Mouse (Mus musculus): Measurements from ENCODE around the gene Dcun1d2. TPM values are rescaled to one million over a fixed set of nuclear protein-coding genes. Genes with fewer than 3 reads are reported as not detected.

Dcun1d2 gene
- polyA plus RNA-seq, 1 experiment from 2014 or later: 14.5 TPM

- no peak overlapping the region for H3K9ac ChIP-seq (replicated peaks; ENCODE audit: low read depth)
- no peak overlapping the region for H3K4me3 ChIP-seq (ENCODE audit: low read depth, low read length)
- ATAC-seq (no peak), DNase-seq (ENCODE audit: low spot score) (no peak)
- no peak overlapping the region for H3K27ac ChIP-seq (ENCODE audit: low read length)
- H3K4me1 ChIP-seq (ENCODE audit: insufficient read depth, low read depth, low read length): peaks cover 11% of the 10 kb centered on the region; the same call in 1 of the 2 replicates
- no peak overlapping the region for H3K4me2 ChIP-seq (replicated peaks; ENCODE audit: low read depth, low read length)
- H3K27me3 ChIP-seq (replicated peaks; ENCODE audit: insufficient read depth, low read length): no peaks in the 10 kb centered on the region
- H3K36me3 ChIP-seq (ENCODE audit: insufficient read depth, low read length): no peaks in the 10 kb centered on the region
- H3K9me3 ChIP-seq (ENCODE audit: low read length): no peaks in the 10 kb centered on the region
- TF ChIP-seq CTCF (IDR thresholded peaks at IDR 0.05): no peak
- no peak for TF ChIP-seq EP300 (IDR thresholded peaks at IDR 0.05)
Observed at GRCm38 (mm10) chr8:13217986-13218385, 69.9 kb downstream of the Dcun1d2 start.

GRCm38 (mm10) chr8:13217093-13217492 lies 70.8 kb downstream of the Dcun1d2 start:
- DNase-seq (ENCODE audit: low spot score): no peak
- Histone ChIP-seq H3K36me3 (ENCODE audit: insufficient read depth, low read length) (no peaks in the 10 kb centered on the region), H3K9me3 (ENCODE audit: low read length) (no peaks in the 10 kb centered on the region), H3K4me1 (ENCODE audit: insufficient read depth, low read depth, low read length) (peaks cover 11% of the 10 kb centered on the region; the same call in 1 of the 2 replicates), H3K27me3 (replicated peaks; ENCODE audit: insufficient read depth, low read length) (no peaks in the 10 kb centered on the region), H3K4me3 (ENCODE audit: low read depth, low read length) (no peak overlapping the region), H3K27ac (ENCODE audit: low read length) (no peak overlapping the region), H3K9ac (replicated peaks; ENCODE audit: low read depth) (no peak overlapping the region), H3K4me2 (replicated peaks; ENCODE audit: low read depth, low read length) (no peak overlapping the region)
- ATAC-seq: no peak
- TF ChIP-seq CTCF (IDR thresholded peaks at IDR 0.05): no peak
- no peak for TF ChIP-seq EP300 (IDR thresholded peaks at IDR 0.05)
- WGBS: 11% methylated on average over 5 of the region's 5 CpGs

- peak; percentile 60 for ATAC-seq
- Histone ChIP-seq H3K4me3 (ENCODE audit: low read depth, low read length) (no peak overlapping the region), H3K4me2 (replicated peaks; ENCODE audit: low read depth, low read length) (no peak overlapping the region), H3K27me3 (replicated peaks; ENCODE audit: insufficient read depth, low read length) (no peaks in the 10 kb centered on the region), H3K9ac (replicated peaks; ENCODE audit: low read depth) (no peak overlapping the region), H3K4me1 (ENCODE audit: insufficient read depth, low read depth, low read length) (peaks cover 11% of the 10 kb centered on the region; the same call in 1 of the 2 replicates), H3K9me3 (ENCODE audit: low read length) (no peaks in the 10 kb centered on the region), H3K27ac (ENCODE audit: low read length) (no peak overlapping the region), H3K36me3 (ENCODE audit: insufficient read depth, low read length) (no peaks in the 10 kb centered on the region)
- 47% methylated on average over 8 of the region's 8 CpGs for WGBS
- peak; percentile 63 for DNase-seq (ENCODE audit: low spot score)
- TF ChIP-seq EP300 (IDR thresholded peaks at IDR 0.05): no peak
- TF ChIP-seq CTCF (IDR thresholded peaks at IDR 0.05): no peak
Observed at GRCm38 (mm10) chr8:13216386-13216785, 71.5 kb downstream of the Dcun1d2 start.

GRCm38 (mm10) chr8:13213479-13214268 lies 74.3 kb downstream of the Dcun1d2 start:
- Histone ChIP-seq H3K4me3 (ENCODE audit: low read depth, low read length) (no peak overlapping the region), H3K36me3 (ENCODE audit: insufficient read depth, low read length) (no peaks in the 10 kb centered on the region), H3K27me3 (replicated peaks; ENCODE audit: insufficient read depth, low read length) (no peaks in the 10 kb centered on the region), H3K4me2 (replicated peaks; ENCODE audit: low read depth, low read length) (no peak overlapping the region), H3K4me1 (ENCODE audit: insufficient read depth, low read depth, low read length) (peaks cover 11% of the 10 kb centered on the region; the same call in 1 of the 2 replicates), H3K9me3 (ENCODE audit: low read length) (no peaks in the 10 kb centered on the region), H3K27ac (ENCODE audit: low read length) (no peak overlapping the region; the same call in 1 of the 2 replicates), H3K9ac (replicated peaks; ENCODE audit: low read depth) (no peak overlapping the region)
- peak; percentile 87 for ATAC-seq
- 14% methylated on average over 10 of the region's 10 CpGs for WGBS
- DNase-seq (ENCODE audit: low spot score): peak; percentile 93
- TF ChIP-seq EP300 (IDR thresholded peaks at IDR 0.05) (no peak), CTCF (IDR thresholded peaks at IDR 0.05) (peak; percentile 96)

- H3K4me1 ChIP-seq (ENCODE audit: insufficient read depth, low read depth, low read length): peaks cover 14% of the 10 kb centered on the region; the same call in 1 of the 2 replicates
- no peak overlapping the region for H3K4me3 ChIP-seq (ENCODE audit: low read depth, low read length)
- H3K27ac ChIP-seq (ENCODE audit: low read length): no peak overlapping the region
- H3K27me3 ChIP-seq (replicated peaks; ENCODE audit: insufficient read depth, low read length): no peaks in the 10 kb centered on the region
- TF ChIP-seq EP300 (IDR thresholded peaks at IDR 0.05): no peak
- no peak overlapping the region for H3K9ac ChIP-seq (replicated peaks; ENCODE audit: low read depth)
- peak; percentile 41 for ATAC-seq
- 57% methylated on average over 1 of the region's 1 CpGs for WGBS
- H3K9me3 ChIP-seq (ENCODE audit: low read length): no peaks in the 10 kb centered on the region
- H3K36me3 ChIP-seq (ENCODE audit: insufficient read depth, low read length): no peaks in the 10 kb centered on the region
- DNase-seq (ENCODE audit: low spot score): peak; percentile 59
- no peak overlapping the region for H3K4me2 ChIP-seq (replicated peaks; ENCODE audit: low read depth, low read length)
Observed at GRCm38 (mm10) chr8:13209770-13210169, 78.2 kb downstream of the Dcun1d2 start.

GRCm38 (mm10) chr8:13208627-13209355 lies 79.1 kb downstream of the Dcun1d2 start:
- Histone ChIP-seq H3K36me3 (ENCODE audit: insufficient read depth, low read length) (no peaks in the 10 kb centered on the region), H3K4me1 (ENCODE audit: insufficient read depth, low read depth, low read length) (peaks cover 15% of the 10 kb centered on the region; the same call in 1 of the 2 replicates), H3K27ac (ENCODE audit: low read length) (no peak overlapping the region), H3K4me2 (replicated peaks; ENCODE audit: low read depth, low read length) (no peak overlapping the region), H3K9ac (replicated peaks; ENCODE audit: low read depth) (no peak overlapping the region), H3K4me3 (ENCODE audit: low read depth, low read length) (no peak overlapping the region), H3K27me3 (replicated peaks; ENCODE audit: insufficient read depth, low read length) (no peaks in the 10 kb centered on the region), H3K9me3 (ENCODE audit: low read length) (no peaks in the 10 kb centered on the region)
- TF ChIP-seq EP300 (IDR thresholded peaks at IDR 0.05) (no peak), CTCF (IDR thresholded peaks at IDR 0.05) (peak; percentile 54)
- 26% methylated on average over 6 of the region's 6 CpGs for WGBS
- ATAC-seq (peak; percentile 23), DNase-seq (ENCODE audit: low spot score) (peak; percentile 45)

Data from lung, postnatal 0 days (tissue).